Mouse (Mus musculus) CH12.LX (cell line): ENCODE data around the gene Sh2b2. TPM values are rescaled to one million over a fixed set of nuclear protein-coding genes. Genes with fewer than 3 reads are reported as not detected.
A peak's percentile ranks its signal among the peaks of the same experiment; 100 is the strongest.

Source experiments
- DNase-seq: peaks from one replicate; pipeline ENCODE4 v3.0.0-alpha.2; 2013; ENCODE audit errors: extremely low read depth
- H3K27ac ChIP-seq: 2 replicates; pipeline ENCODE4 v1.5.1; 2012; ENCODE audit warnings: low read depth, mild to moderate bottlenecking, control low read depth, moderate library complexity; ENCODE audit not compliant: insufficient read depth
- H3K27me3 ChIP-seq: replicated peaks from 2 replicates; pipeline ENCODE3; 2012; ENCODE audit warnings: inconsistent platforms
- H3K36me3 ChIP-seq, 2 experiments: replicated peaks in 1 of 2; 2 replicates each; pipeline versions ENCODE3 to v1.6.1; 2012; ENCODE audit warnings: inconsistent platforms in 1 of 2, low read length in 1 of 2, mild to moderate bottlenecking in 1 of 2, mixed read lengths in 1 of 2, moderate library complexity in 1 of 2; ENCODE audit not compliant: control insufficient read depth in 1 of 2, insufficient read depth in 1 of 2
- H3K4me1 ChIP-seq, 2 experiments: 2 replicates each; pipeline ENCODE4 v1.6.1; 2012; ENCODE audit warnings: inconsistent platforms in 1 of 2, moderate library complexity in 1 of 2; ENCODE audit not compliant: insufficient read depth in 2 of 2, control insufficient read depth in 1 of 2
- H3K4me2 ChIP-seq: 2 replicates; pipeline ENCODE4 v1.6.1; 2012; ENCODE audit warnings: low read depth, mild to moderate bottlenecking, control low read depth; ENCODE audit not compliant: poor library complexity, insufficient read depth, severe bottlenecking
- H3K4me3 ChIP-seq, 3 experiments: fragments of 150-350 bp in 1 of 3; sonication (generic) in 1 of 3; replicated peaks in 1 of 3; 2 replicates each; pipeline versions ENCODE3 to v1.5.1; 2011 to 2012; ENCODE audit warnings: low read depth in 2 of 3, low read length in 2 of 3, mild to moderate bottlenecking in 2 of 3, moderate library complexity in 2 of 3, control low read depth in 1 of 3, improper control_type of control experiment in 1 of 3, inconsistent platforms in 1 of 3, mixed read lengths in 1 of 3; ENCODE audit not compliant: poor library complexity in 1 of 3
- H3K79me2 ChIP-seq: replicated peaks from 2 replicates; pipeline ENCODE4 v1.6.1; 2012; ENCODE audit warnings: mild to moderate bottlenecking, moderate library complexity; ENCODE audit not compliant: control insufficient read depth, poor library complexity, insufficient read depth, severe bottlenecking; ENCODE audit errors: extremely low read depth
- H3K9ac ChIP-seq: 2 replicates; pipeline ENCODE4 v1.6.1; 2012; ENCODE audit warnings: low read depth, mild to moderate bottlenecking, control low read depth, moderate library complexity; ENCODE audit not compliant: insufficient read depth
- H3K9me3 ChIP-seq: replicated peaks from 2 replicates; pipeline ENCODE3; 2012; ENCODE audit warnings: low read length, inconsistent platforms, mixed read lengths
- CHD1 ChIP-seq: IDR thresholded peaks from 2 replicates; pipeline ENCODE4 v1.6.1; 2012; ENCODE audit warnings: low read depth, low read length, improper control_type of control experiment, inconsistent platforms
- CTCF ChIP-seq, 2 experiments: IDR thresholded peaks in 1 of 2; conservative IDR thresholded peaks in 1 of 2; 2 replicates each; pipeline ENCODE4 v1.5.1; 2011 to 2012; ENCODE audit warnings: low read depth in 2 of 2, low read length in 2 of 2, improper control_type of control experiment in 1 of 2, inconsistent platforms in 1 of 2, mild to moderate bottlenecking in 1 of 2, moderate library complexity in 1 of 2
- E2F4 ChIP-seq: IDR thresholded peaks from 2 replicates; pipeline ENCODE4 v1.6.1; 2011; ENCODE audit warnings: low read depth, low read length, improper control_type of control experiment; ENCODE audit not compliant: insufficient replicate concordance
- EP300 ChIP-seq: IDR thresholded peaks from 2 replicates; pipeline ENCODE4 v1.6.1; 2011; ENCODE audit warnings: low read length, improper control_type of control experiment
- GABPA ChIP-seq: IDR thresholded peaks from 2 replicates; pipeline ENCODE4 v1.6.1; 2012; ENCODE audit warnings: low read depth, low read length, improper control_type of control experiment, inconsistent platforms; ENCODE audit not compliant: insufficient replicate concordance
- HCFC1 ChIP-seq: IDR thresholded peaks from 2 replicates; pipeline ENCODE4 v1.6.1; 2012; ENCODE audit warnings: low read depth, mild to moderate bottlenecking, inconsistent platforms, low read length, improper control_type of control experiment
- KAT2A ChIP-seq: IDR thresholded peaks from 2 replicates; pipeline ENCODE4 v1.6.1; 2012; ENCODE audit warnings: low read length, improper control_type of control experiment, inconsistent platforms; ENCODE audit not compliant: insufficient replicate concordance
- MAZ ChIP-seq: IDR thresholded peaks from 2 replicates; pipeline ENCODE4 v1.6.1; 2012; ENCODE audit warnings: low read depth, mild to moderate bottlenecking, inconsistent platforms, low read length, improper control_type of control experiment, moderate library complexity
- MEF2A ChIP-seq: IDR thresholded peaks from 2 replicates; pipeline ENCODE4 v1.6.1; 2014; ENCODE audit warnings: low read depth, mild to moderate bottlenecking, inconsistent platforms, low read length, improper control_type of control experiment, borderline replicate concordance
- MYC ChIP-seq: IDR thresholded peaks from 2 replicates; pipeline ENCODE4 v1.6.1; 2011; ENCODE audit warnings: low read depth, mild to moderate bottlenecking, improper control_type of control experiment, low read length
- NELFE ChIP-seq: IDR thresholded peaks from 2 replicates; pipeline ENCODE4 v1.6.1; 2011; ENCODE audit warnings: low read depth, low read length, improper control_type of control experiment
- NRF1 ChIP-seq: IDR thresholded peaks from 2 replicates; pipeline ENCODE4 v1.6.1; 2014; ENCODE audit warnings: low read depth, mild to moderate bottlenecking, inconsistent platforms, low read length, improper control_type of control experiment, moderate library complexity
- PAX5 ChIP-seq: IDR thresholded peaks from 2 replicates; pipeline ENCODE4 v1.6.1; 2012; ENCODE audit warnings: low read length, inconsistent platforms, mixed read lengths
- POLR2A ChIP-seq: IDR thresholded peaks from 2 replicates; pipeline ENCODE4 v1.6.1; 2011; ENCODE audit warnings: low read depth, mild to moderate bottlenecking, improper control_type of control experiment, low read length
- POLR2AphosphoS2 ChIP-seq: IDR thresholded peaks from 2 replicates; pipeline ENCODE4 v1.6.1; 2011; ENCODE audit warnings: low read depth, low read length, improper control_type of control experiment
- RAD21 ChIP-seq: IDR thresholded peaks from 2 replicates; pipeline ENCODE4 v1.6.1; 2011; ENCODE audit warnings: low read depth, mild to moderate bottlenecking, low read length, improper control_type of control experiment, moderate library complexity
- SIN3A ChIP-seq: IDR thresholded peaks from 2 replicates; pipeline ENCODE4 v1.6.1; 2012; ENCODE audit warnings: low read length, improper control_type of control experiment, inconsistent platforms
- SMC3 ChIP-seq: IDR thresholded peaks from 2 replicates; pipeline ENCODE4 v1.6.1; 2011; ENCODE audit warnings: low read depth, low read length, improper control_type of control experiment
- TBP ChIP-seq: conservative IDR thresholded peaks from 2 replicates; pipeline ENCODE4 v1.6.1; 2011; ENCODE audit warnings: low read depth, low read length, improper control_type of control experiment
- TCF12 ChIP-seq: IDR thresholded peaks from 2 replicates; pipeline ENCODE4 v1.6.1; 2014; ENCODE audit warnings: low read depth, mild to moderate bottlenecking, inconsistent platforms, low read length, improper control_type of control experiment
- UBTF ChIP-seq: IDR thresholded peaks from 2 replicates; pipeline ENCODE4 v1.6.1; 2012; ENCODE audit warnings: low read depth, mild to moderate bottlenecking, inconsistent platforms, low read length, improper control_type of control experiment, moderate library complexity
- USF1 ChIP-seq: IDR thresholded peaks from 2 replicates; pipeline ENCODE4 v1.6.1; 2014; ENCODE audit warnings: low read depth, mild to moderate bottlenecking, inconsistent platforms, low read length, improper control_type of control experiment
- USF2 ChIP-seq: conservative IDR thresholded peaks from 2 replicates; pipeline ENCODE4 v1.6.1; 2011; ENCODE audit warnings: low read depth, low read length, improper control_type of control experiment
- ZC3H11A ChIP-seq: IDR thresholded peaks from 2 replicates; pipeline ENCODE4 v1.6.1; 2012; ENCODE audit warnings: low read depth, mild to moderate bottlenecking, inconsistent platforms, low read length, improper control_type of control experiment
- ZKSCAN1 ChIP-seq: IDR thresholded peaks from 2 replicates; pipeline ENCODE4 v1.6.1; 2012; ENCODE audit warnings: low read depth, inconsistent platforms, low read length, improper control_type of control experiment, borderline replicate concordance
- ZNF384 ChIP-seq: IDR thresholded peaks from 2 replicates; pipeline ENCODE4 v1.6.1; 2012; ENCODE audit warnings: low read depth, low read length, improper control_type of control experiment, inconsistent platforms
- dilution Hi-C: fragments of 300-500 bp; cut with MboI; formaldehyde crosslinking; loops from 2 replicates; pipeline ENCODE4 v1.14.3; 2020; ENCODE audit warnings: low sequenced_read_pairs; ENCODE audit not compliant: extremely low pct_unique_long_range_greater_than_20kb, extremely low pct_ligation_motif_present
- in situ Hi-C: fragments of 300-500 bp; cut with MboI; formaldehyde crosslinking; loops from 3 replicates; pipeline ENCODE4 v1.14.3; 2019; ENCODE audit warnings: low sequenced_read_pairs, low pct_ligation_motif_present, low pct_unique_long_range_greater_than_20kb, mixed read lengths
- polyA plus RNA-seq: library from polyadenylated mRNA; unstranded; fragments of >175 nt; gene quantifications from 2 replicates; pipeline ENCODE4 v1.2.1, GENCODE M21; 2012; ENCODE audit warnings: low read depth; ENCODE audit not compliant: insufficient read length
- total RNA-seq, 2 experiments: library from RNA; depleted of rRNA; stranded (reverse); fragments of 300-350 nt in 1 of 2; fragments of >200 nt in 1 of 2; gene quantifications; 2 replicates each; pipeline ENCODE4 v1.2.3; 2012 to 2014

Gene Sh2b2
- total and polyA plus RNA-seq, 3 experiments: 8.5 to 27.8 (median 17.9) TPM

DNA sequence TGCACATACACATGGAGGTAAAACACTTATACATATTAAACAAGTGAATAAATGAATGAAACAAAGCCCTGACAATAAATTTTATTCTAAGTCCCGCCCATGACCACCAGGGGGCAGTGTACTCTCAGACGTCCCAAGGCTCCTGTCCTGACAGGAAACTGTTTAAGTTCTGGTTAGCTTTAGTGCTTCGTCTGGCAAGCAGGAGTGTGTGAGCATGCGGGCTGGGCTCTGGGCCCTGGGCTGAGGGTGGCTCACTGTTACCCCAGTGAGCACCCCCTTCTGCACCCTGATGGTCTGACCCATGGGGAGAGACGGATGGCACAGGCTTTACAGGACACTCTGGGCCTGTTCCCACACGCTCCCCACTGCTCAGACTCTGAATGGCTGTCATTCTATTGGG lies 12.6 kb upstream of the Sh2b2 start:
- peaks cover 20 to 29% of the 10 kb centered on the region in 2 experiments for H3K4me1 ChIP-seq
- in situ Hi-C loops: loop anchor here (25.0 kb wide), 1 partner anchor 403 kb away; no protein-coding TSS in a partner anchor
- H3K4me3 ChIP-seq: no peak overlapping the region
- no peaks in the 10 kb centered on the region for H3K79me2 ChIP-seq
- H3K36me3 ChIP-seq: peaks cover 0 to 13% of the 10 kb centered on the region in 2 experiments
- no peak overlapping the region for H3K27ac ChIP-seq
- H3K4me2 ChIP-seq: no peak overlapping the region
- no peaks in the 10 kb centered on the region for H3K9me3 ChIP-seq
- TF ChIP-seq NRF1: peak; percentile 50; the same call in 1 of the 2 replicates
- TF ChIP-seq USF1: no peak
- TF ChIP-seq USF2: no peak
- TF ChIP-seq ZKSCAN1: no peak
- no peak for TF ChIP-seq HCFC1
- TF ChIP-seq POLR2AphosphoS2: no peak
- TF ChIP-seq SIN3A: no peak
- no peak for TF ChIP-seq POLR2A
- peak; percentile 77 for TF ChIP-seq RAD21
- TF ChIP-seq ZC3H11A: 0 out of 2 replicates have a peak, but pooled peaks have one; percentile 32
- TF ChIP-seq ZNF384: no peak
- peak; percentile 77 for TF ChIP-seq SMC3
- no peak for TF ChIP-seq MAZ
- no peak for TF ChIP-seq MEF2A
- no peak for TF ChIP-seq UBTF
- TF ChIP-seq MYC: no peak
- TF ChIP-seq CHD1: no peak
- no peak for TF ChIP-seq TBP
- no peak for TF ChIP-seq KAT2A
- TF ChIP-seq GABPA: no peak
- TF ChIP-seq PAX5: no peak
- no peak for TF ChIP-seq TCF12
- peak; percentile 80 to 83 for TF ChIP-seq CTCF (conservative IDR thresholded peaks at IDR 0.05 in 1 of 2, IDR thresholded peaks at IDR 0.05 in 1 of 2; ENCODE audit: low read depth in 2 of 2, low read length in 2 of 2)
- no peak for TF ChIP-seq E2F4
- DNase-seq: peak; percentile 57
- H3K9ac ChIP-seq: no peak overlapping the region
- dilution Hi-C loops: no loop called here
- H3K27me3 ChIP-seq: no peaks in the 10 kb centered on the region

- dilution Hi-C loops (no loop called here), in situ Hi-C loops (loop anchor here (25.0 kb wide), 1 partner anchor 409 kb away; no protein-coding TSS in a partner anchor)
- peak; percentile 81 for DNase-seq
- Histone ChIP-seq H3K79me2 (no peaks in the 10 kb centered on the region), H3K27me3 (no peaks in the 10 kb centered on the region), H3K4me3 (no peak overlapping the region), H3K36me3 (peaks cover 0 to 21% of the 10 kb centered on the region in 2 experiments), H3K4me1 (peaks cover 8 to 39% of the 10 kb centered on the region in 2 experiments; a peak in 3 of 4 replicates), H3K9ac (no peak overlapping the region), H3K9me3 (no peaks in the 10 kb centered on the region), H3K4me2 (no peak overlapping the region), H3K27ac (no peak overlapping the region)
- TF ChIP-seq TCF12: 0 out of 2 replicates have a peak, but pooled peaks have one; percentile 22
- TF ChIP-seq NELFE: peak; percentile 45; the same call in 1 of the 2 replicates
- TF ChIP-seq RAD21: peak; percentile 98
- TF ChIP-seq CTCF (conservative IDR thresholded peaks at IDR 0.05 in 1 of 2, IDR thresholded peaks at IDR 0.05 in 1 of 2; ENCODE audit: low read depth in 2 of 2, low read length in 2 of 2): peak; percentile 64 to 98
- no peak for TF ChIP-seq KAT2A
- peak; percentile 97 for TF ChIP-seq SMC3
- no peak for TF ChIP-seq POLR2AphosphoS2
- TF ChIP-seq EP300: no peak
- peak; percentile 62 for TF ChIP-seq ZC3H11A
- no peak for TF ChIP-seq USF2
- TF ChIP-seq NRF1: 0 out of 2 replicates have a peak, but pooled peaks have one; percentile 11
Measured at GRCm38 (mm10) chr5:136252899-136253298, 6.5 kb upstream of the Sh2b2 start.
